Mouse (Mus musculus) heart, postnatal 0 days (tissue): ENCODE measurements at regions not wholly inside any gene's neighbourhood (a gene's known extent, or its start where the extent isn't known, plus 50 kb on each side); places are given as distances from the start of the nearest gene placed in this dataset.
A peak's percentile ranks its signal among the peaks of the same experiment; 100 is the strongest.

Source experiments
- ATAC-seq: fragments of 200-750 bp; cut with Nextera tagmentation; 2 replicates; pipeline ENCODE4 v1.8.0; 2017; ENCODE audit warnings: low read depth, moderate number of reproducible peaks, moderate library complexity; ENCODE audit not compliant: insufficient read depth
- DNase-seq: peaks from one replicate; pipeline ENCODE4 v3.0.0-alpha.2; 2016; ENCODE audit warnings: low spot score
- H3K27ac ChIP-seq: fragments of 300-500 bp; sonication (generic); 2 replicates; pipeline ENCODE4 v1.5.1; 2014; ENCODE audit warnings: low read depth, mild to moderate bottlenecking
- H3K27me3 ChIP-seq: fragments of 300-500 bp; sonication (generic); 2 replicates; pipeline ENCODE4 v1.6.1; 2014; ENCODE audit warnings: low read length, mixed read lengths; ENCODE audit not compliant: control insufficient read depth, insufficient read depth
- H3K36me3 ChIP-seq: fragments of 300-500 bp; sonication (generic); replicated peaks from 2 replicates; pipeline ENCODE4 v1.6.1; 2014; ENCODE audit warnings: low read length, mixed read lengths; ENCODE audit not compliant: control insufficient read depth, insufficient read depth
- H3K4me1 ChIP-seq: fragments of 300-500 bp; sonication (generic); 2 replicates; pipeline ENCODE4 v1.6.1; 2014; ENCODE audit warnings: antibody characterized with exemption; ENCODE audit not compliant: control insufficient read depth, insufficient read depth
- H3K4me2 ChIP-seq: fragments of 300-500 bp; sonication (generic); 2 replicates; pipeline ENCODE4 v1.6.1; 2014; ENCODE audit warnings: low read depth, mild to moderate bottlenecking, low read length, moderate library complexity
- H3K4me3 ChIP-seq: fragments of 300-500 bp; sonication (generic); 2 replicates; pipeline ENCODE4 v1.5.1; 2014; ENCODE audit warnings: low read depth, low read length
- H3K9ac ChIP-seq: fragments of 300-500 bp; sonication (generic); replicated peaks from 2 replicates; pipeline ENCODE4 v1.6.1; 2014; ENCODE audit warnings: low read depth, low read length, mixed read lengths
- H3K9me3 ChIP-seq: fragments of 300-500 bp; sonication (generic); replicated peaks from 2 replicates; pipeline ENCODE4 v1.6.1; 2016; ENCODE audit warnings: low read length; ENCODE audit not compliant: control insufficient read depth
- CTCF ChIP-seq: IDR thresholded peaks from 2 replicates; pipeline ENCODE4 v1.5.1; 2016; ENCODE audit warnings: antibody characterized with exemption, control low read depth, low read depth
- EP300 ChIP-seq: IDR thresholded peaks from 2 replicates; pipeline ENCODE4 v1.6.1; 2016; ENCODE audit warnings: antibody characterized with exemption, low read depth
- WGBS: fragments of 180-500 bp; shearing (Covaris S2); extraction: QIAGEN DNeasy Blood & Tissue Kit; methylation state at CpG from one replicate; pipeline ENCODE4 v1.1.7; 2014; 5-methylcytosine and 5-hydroxymethylcytosine counted together

- WGBS = 62% methylated on average over 9 of the region's 9 CpGs
- H3K4me3 ChIP-seq = no peak overlapping the region
- no peak for ATAC-seq
- no peaks in the 10 kb centered on the region for H3K27me3 ChIP-seq
- no peak overlapping the region for H3K9ac ChIP-seq
- no peaks in the 10 kb centered on the region for H3K4me1 ChIP-seq
- H3K27ac ChIP-seq = no peak overlapping the region
- H3K36me3 ChIP-seq = no peaks in the 10 kb centered on the region
- no peak for TF ChIP-seq EP300
- no peak for TF ChIP-seq CTCF
- no peak for DNase-seq
- no peaks in the 10 kb centered on the region for H3K9me3 ChIP-seq
- H3K4me2 ChIP-seq = no peak overlapping the region
These were observed 168.7 kb upstream of the Mon1b start for GRCm38 (mm10) chr8:113466683-113467082.

GRCm38 (mm10) chr8:113489436-113490107 lies 145.8 kb upstream of the Mon1b start:
- DNase-seq = no peak
- Histone ChIP-seq H3K9me3 (no peaks in the 10 kb centered on the region), H3K4me1 (no peaks in the 10 kb centered on the region), H3K9ac (no peak overlapping the region), H3K27me3 (no peaks in the 10 kb centered on the region), H3K27ac (no peak overlapping the region), H3K36me3 (no peaks in the 10 kb centered on the region), H3K4me2 (no peak overlapping the region), H3K4me3 (no peak overlapping the region)
- ATAC-seq = no peak
- WGBS = 72% methylated on average over 2 of the region's 2 CpGs
- TF ChIP-seq CTCF = peak; percentile 11; the same call in 1 of the 2 replicates
- no peak for TF ChIP-seq EP300

GRCm38 (mm10) chr8:113490891-113491290 lies 144.5 kb upstream of the Mon1b start:
- no peak overlapping the region for H3K4me3 ChIP-seq

GRCm38 (mm10) chr8:113496896-113497295 lies 138.5 kb upstream of the Mon1b start:
- Histone ChIP-seq H3K4me2 (no peak overlapping the region), H3K4me1 (no peaks in the 10 kb centered on the region), H3K27me3 (no peaks in the 10 kb centered on the region), H3K9me3 (no peaks in the 10 kb centered on the region), H3K9ac (no peak overlapping the region), H3K27ac (no peak overlapping the region), H3K36me3 (no peaks in the 10 kb centered on the region), H3K4me3 (no peak overlapping the region)
- no peak for ATAC-seq
- TF ChIP-seq EP300 (no peak), CTCF (no peak)
- WGBS = 51% methylated on average over 12 of the region's 12 CpGs
- no peak for DNase-seq

More at GRCm38 (mm10) chr8:113490891-113491290, 144.5 kb upstream of the Mon1b start:
- Histone ChIP-seq H3K36me3 (no peaks in the 10 kb centered on the region), H3K27me3 (no peaks in the 10 kb centered on the region), H3K4me1 (no peaks in the 10 kb centered on the region), H3K4me2 (no peak overlapping the region), H3K9me3 (no peaks in the 10 kb centered on the region), H3K27ac (no peak overlapping the region), H3K9ac (no peak overlapping the region)
- WGBS = 68% methylated on average over 3 of the region's 3 CpGs
- no peak for ATAC-seq
- TF ChIP-seq CTCF = no peak
- TF ChIP-seq EP300 = no peak
- no peak for DNase-seq

- DNase-seq = no peak
- Histone ChIP-seq H3K36me3 (no peaks in the 10 kb centered on the region), H3K4me1 (no peaks in the 10 kb centered on the region), H3K9ac (no peak overlapping the region), H3K27me3 (no peaks in the 10 kb centered on the region), H3K27ac (no peak overlapping the region), H3K9me3 (no peaks in the 10 kb centered on the region), H3K4me3 (no peak overlapping the region), H3K4me2 (no peak overlapping the region)
- 62% methylated on average over 4 of the region's 4 CpGs for WGBS
- ATAC-seq = no peak
- TF ChIP-seq EP300 = no peak
- no peak for TF ChIP-seq CTCF
These were observed 132.7 kb upstream of the Mon1b start for GRCm38 (mm10) chr8:113502671-113503070.

GRCm38 (mm10) chr8:113512856-113513255 lies 122.5 kb upstream of the Mon1b start:
- no peaks in the 10 kb centered on the region for H3K36me3 ChIP-seq
- no peaks in the 10 kb centered on the region for H3K9me3 ChIP-seq
- TF ChIP-seq CTCF = no peak
- H3K4me2 ChIP-seq = no peak overlapping the region
- no peak for ATAC-seq
- H3K9ac ChIP-seq = no peak overlapping the region
- DNase-seq = no peak
- no peak overlapping the region for H3K27ac ChIP-seq
- H3K4me3 ChIP-seq = no peak overlapping the region
- no peaks in the 10 kb centered on the region for H3K4me1 ChIP-seq
- no peaks in the 10 kb centered on the region for H3K27me3 ChIP-seq
- 93% methylated on average over 4 of the region's 4 CpGs for WGBS
